Mouse (Mus musculus) adrenal gland, adult (tissue): ENCODE measurements around the gene Sept11.
A peak's percentile ranks its signal among the peaks of the same experiment; 100 is the strongest.

ENCODE experiments used
- DNase-seq, 2 experiments: peaks; one replicate each; pipeline ENCODE4 v3.0.0; 2022 to 2023; ENCODE audit warnings: low spot score in 1 of 2; ENCODE audit not compliant: inconsistent age in 2 of 2

Sept11 gene

GRCm38 (mm10) chr5:93126222-93126929 lies 33.1 kb downstream of the Sept11 start:
- no peak for DNase-seq

- no peak for DNase-seq
Measured at GRCm38 (mm10) chr5:93126930-93127562, 33.8 kb downstream of the Sept11 start.

- peak in 1 of 2 experiments; percentile 63 for DNase-seq
Measured at GRCm38 (mm10) chr5:93127722-93128121, 34.5 kb downstream of the Sept11 start.

- DNase-seq, result no peak
Measured at GRCm38 (mm10) chr5:93128765-93129164, 35.5 kb downstream of the Sept11 start.

GRCm38 (mm10) chr5:93129953-93130352 lies 36.7 kb downstream of the Sept11 start:
- DNase-seq, result no peak

GRCm38 (mm10) chr5:93131401-93131800 lies 38.2 kb downstream of the Sept11 start:
- no peak for DNase-seq

GRCm38 (mm10) chr5:93133445-93134244 lies 40.4 kb downstream of the Sept11 start:
- no peak for DNase-seq

- DNase-seq, result peak in 1 of 2 experiments; percentile 52
Measured at GRCm38 (mm10) chr5:93135368-93136107, 42.3 kb downstream of the Sept11 start.

- no peak for DNase-seq
Measured at GRCm38 (mm10) chr5:93136956-93137586, 43.8 kb downstream of the Sept11 start.

- no peak for DNase-seq
Measured at GRCm38 (mm10) chr5:93139350-93139749, 46.1 kb downstream of the Sept11 start.

- DNase-seq, result no peak
Measured at GRCm38 (mm10) chr5:93140747-93141146, 47.5 kb downstream of the Sept11 start.

- no peak for DNase-seq
Measured at GRCm38 (mm10) chr5:93143360-93144091, 50.3 kb downstream of the Sept11 start.

- peak; percentile 52 to 75 for DNase-seq
Measured at GRCm38 (mm10) chr5:93144874-93145273, 51.6 kb downstream of the Sept11 start.

- DNase-seq, result peak in 1 of 2 experiments; percentile 44
Measured at GRCm38 (mm10) chr5:93145504-93145903, 52.3 kb downstream of the Sept11 start.

GRCm38 (mm10) chr5:93149969-93150777 lies 56.9 kb downstream of the Sept11 start:
- DNase-seq, result peak in 1 of 2 experiments; percentile 59

- no peak for DNase-seq
Measured at GRCm38 (mm10) chr5:93151985-93152384, 58.7 kb downstream of the Sept11 start.

- no peak for DNase-seq
Measured at GRCm38 (mm10) chr5:93152451-93152850, 59.2 kb downstream of the Sept11 start.

GRCm38 (mm10) chr5:93154401-93154800 lies 61.2 kb downstream of the Sept11 start:
- DNase-seq, result no peak

- DNase-seq, result peak; percentile 33 to 86
Measured at GRCm38 (mm10) chr5:93163541-93163940, 70.3 kb downstream of the Sept11 start.
